Mouse (Mus musculus) G1E-ER4 (cell line): Measurements from ENCODE around the gene Fam168a. TPM values are rescaled to one million over a fixed set of nuclear protein-coding genes. Genes with fewer than 3 reads are reported as not detected.

Source experiments
- GATA1 ChIP-seq: IDR thresholded peaks from one replicate; pipeline ENCODE4 v1.8.0; 2012; ENCODE audit warnings: low read length, inconsistent platforms
- polyA plus RNA-seq: library from polyadenylated mRNA; stranded (reverse); fragments of >175 nt; gene quantifications from 2 replicates; pipeline ENCODE4 v1.2.3, GENCODE M21; 2012

Fam168a gene
- polyA plus RNA-seq, 1 experiment, result 47.1 TPM

GRCm38 (mm10) chr7:100685061-100686030, 21.1 kb upstream of the Fam168a start:
- TF ChIP-seq GATA1, result no peak

- TF ChIP-seq GATA1, result no peak
Measured at GRCm38 (mm10) chr7:100688471-100688870, 18.0 kb upstream of the Fam168a start.

GRCm38 (mm10) chr7:100693199-100693598, 13.2 kb upstream of the Fam168a start:
- TF ChIP-seq GATA1, result no peak

GRCm38 (mm10) chr7:100699771-100700770, 6.4 kb upstream of the Fam168a start:
- TF ChIP-seq GATA1, result no peak

GRCm38 (mm10) chr7:100706883-100707480, 547 bp downstream of the Fam168a start:
- no peak for TF ChIP-seq GATA1

- TF ChIP-seq GATA1, result no peak
Measured at GRCm38 (mm10) chr7:100718741-100719140, 12.3 kb downstream of the Fam168a start.

GRCm38 (mm10) chr7:100722268-100722667, 15.8 kb downstream of the Fam168a start:
- no peak for TF ChIP-seq GATA1

GRCm38 (mm10) chr7:100723453-100724294, 17.2 kb downstream of the Fam168a start:
- TF ChIP-seq GATA1, result no peak

- TF ChIP-seq GATA1, result no peak
Measured at GRCm38 (mm10) chr7:100727538-100728085, 21.2 kb downstream of the Fam168a start.

GRCm38 (mm10) chr7:100729778-100730177, 23.3 kb downstream of the Fam168a start:
- TF ChIP-seq GATA1, result no peak

- no peak for TF ChIP-seq GATA1
Measured at GRCm38 (mm10) chr7:100732341-100733050, 26.1 kb downstream of the Fam168a start.

- TF ChIP-seq GATA1, result no peak
Measured at GRCm38 (mm10) chr7:100733051-100733813, 26.8 kb downstream of the Fam168a start.

- no peak for TF ChIP-seq GATA1
Measured at GRCm38 (mm10) chr7:100734201-100734600, 27.8 kb downstream of the Fam168a start.
